Mouse (Mus musculus) kidney, adult 18-20 months (tissue): ENCODE measurements at regions not wholly inside any gene's neighbourhood (a gene's known extent, or its start where the extent isn't known, plus 50 kb on each side); places are given as distances from the start of the nearest gene placed in this dataset.
"Not testable (repeated sequence)": the region's sequence is repeated elsewhere in the genome, so short reads cannot be mapped to it uniquely, and the experiment has no call there.

ENCODE experiments used
- DNase-seq: peaks from one replicate; pipeline ENCODE4 v3.0.0; 2021

DNA sequence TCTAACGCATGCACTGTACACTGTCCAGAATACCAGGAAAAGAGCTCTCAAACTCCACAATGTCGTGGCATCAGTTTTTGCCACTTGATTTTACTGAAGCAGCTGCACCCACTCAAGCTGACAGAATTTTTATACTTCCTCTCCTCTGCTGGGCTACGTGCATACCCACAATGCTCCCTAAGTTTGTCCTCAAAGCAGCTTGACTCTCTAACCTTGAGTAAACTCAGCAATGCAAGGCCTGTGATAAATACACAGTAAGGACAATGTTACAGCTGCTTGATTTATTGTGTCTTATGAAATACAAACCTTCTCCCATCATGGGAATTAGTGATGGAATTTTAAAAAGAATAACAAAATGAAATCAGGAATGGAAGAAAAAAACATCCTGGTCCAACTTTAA lies 129.7 kb downstream of the Trmt11 start:
- no peak for DNase-seq

- no peak for DNase-seq
Observed at GRCm38 (mm10) chr10:30450616-30451015, 149.9 kb downstream of the Trmt11 start.

DNA sequence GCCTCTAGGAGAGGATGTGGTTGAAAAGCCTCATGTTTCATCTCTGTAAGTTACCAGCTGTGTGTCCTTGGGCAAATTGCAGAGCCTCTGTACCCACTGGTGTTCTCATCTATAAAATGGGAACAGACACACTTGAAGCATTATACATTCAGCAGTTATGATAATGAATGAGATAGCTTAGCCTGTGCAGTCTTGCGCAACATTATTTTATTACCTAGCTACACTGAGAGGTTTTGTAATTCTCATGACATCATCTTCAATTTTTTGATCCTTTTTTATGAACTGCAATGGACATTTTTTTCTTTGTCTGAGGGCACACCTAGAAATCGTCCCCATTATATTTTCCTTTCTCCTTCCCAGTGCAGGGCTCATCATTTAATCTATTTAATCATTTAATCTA lies 153.5 kb downstream of the Trmt11 start:
- DNase-seq = no peak

DNA sequence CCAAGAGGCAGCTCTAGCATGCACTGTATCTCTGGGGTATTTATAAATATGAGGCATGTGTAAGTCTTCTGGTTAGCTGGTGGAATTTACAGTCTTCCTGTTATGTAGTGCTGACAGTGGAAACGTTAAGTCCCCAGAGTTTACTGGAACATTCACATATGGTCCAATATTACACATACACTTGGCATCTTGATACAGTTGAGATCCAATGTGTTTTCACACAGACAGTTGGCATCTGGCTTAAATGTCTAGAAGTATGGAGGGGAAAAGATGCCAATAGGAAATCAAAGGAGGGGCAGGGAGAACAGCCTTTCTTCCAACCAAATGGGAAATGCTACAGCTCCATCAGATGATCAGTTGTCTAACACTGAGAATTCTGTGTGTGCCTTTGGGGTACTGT lies 154.0 kb downstream of the Trmt11 start:
- DNase-seq = no peak

GRCm38 (mm10) chr10:30439802-30440201 lies 160.7 kb downstream of the Trmt11 start:
- DNase-seq = no peak

- no peak for DNase-seq
Observed at GRCm38 (mm10) chr10:30426420-30426923, 174.1 kb downstream of the Trmt11 start.

- DNase-seq = no peak
Observed at GRCm38 (mm10) chr10:30419391-30420043, 181.0 kb downstream of the Trmt11 start.

GRCm38 (mm10) chr10:30416314-30416713 lies 184.2 kb downstream of the Trmt11 start:
- no peak for DNase-seq

GRCm38 (mm10) chr10:30411736-30412135 lies 188.8 kb downstream of the Trmt11 start:
- peak; percentile 5 for DNase-seq

DNA sequence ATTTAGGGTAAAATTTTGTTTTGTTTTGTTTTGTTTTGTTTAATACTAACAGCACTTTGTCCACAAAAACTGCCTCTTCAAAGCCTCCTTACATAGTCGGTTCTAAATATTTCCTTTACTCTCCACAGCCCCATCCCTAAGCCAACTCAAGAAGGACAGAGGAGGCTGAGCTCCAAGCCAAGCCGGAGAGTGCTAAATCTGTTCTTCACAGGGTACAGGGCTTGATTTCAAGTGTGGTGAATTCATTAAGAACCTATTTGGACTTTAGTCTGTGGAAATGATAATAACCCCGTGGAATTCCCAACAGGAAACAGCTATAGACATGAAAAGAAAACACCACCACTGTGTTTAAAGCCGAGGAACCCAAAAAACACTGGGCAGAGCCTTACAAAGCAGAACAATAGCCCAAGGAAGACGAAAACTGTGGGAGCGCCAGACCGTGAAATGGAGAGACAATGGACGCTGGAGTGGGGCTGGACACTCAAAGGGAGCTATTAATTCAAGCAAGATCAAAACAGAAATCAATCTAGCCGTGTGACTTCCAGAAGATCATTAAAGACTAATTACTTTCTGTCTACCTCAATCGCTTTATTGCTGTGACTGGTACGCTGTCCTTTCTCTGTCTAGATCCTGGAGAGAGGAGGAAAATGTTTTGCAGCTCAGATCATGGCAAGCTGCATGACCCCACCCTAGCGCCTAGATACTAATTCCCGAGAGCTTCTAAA lies 194.7 kb downstream of the Trmt11 start:
- no peak for DNase-seq

- DNase-seq = no peak
Observed at GRCm38 (mm10) chr10:30370542-30370941, 170.2 kb upstream of the Cenpw start.

GRCm38 (mm10) chr10:30360811-30361210 lies 160.5 kb upstream of the Cenpw start:
- DNase-seq = not testable (repeated sequence)

- DNase-seq = no peak
Observed at GRCm38 (mm10) chr10:30359051-30359450, 158.7 kb upstream of the Cenpw start.

GRCm38 (mm10) chr10:30342965-30343478 lies 142.7 kb upstream of the Cenpw start:
- no peak for DNase-seq

DNA sequence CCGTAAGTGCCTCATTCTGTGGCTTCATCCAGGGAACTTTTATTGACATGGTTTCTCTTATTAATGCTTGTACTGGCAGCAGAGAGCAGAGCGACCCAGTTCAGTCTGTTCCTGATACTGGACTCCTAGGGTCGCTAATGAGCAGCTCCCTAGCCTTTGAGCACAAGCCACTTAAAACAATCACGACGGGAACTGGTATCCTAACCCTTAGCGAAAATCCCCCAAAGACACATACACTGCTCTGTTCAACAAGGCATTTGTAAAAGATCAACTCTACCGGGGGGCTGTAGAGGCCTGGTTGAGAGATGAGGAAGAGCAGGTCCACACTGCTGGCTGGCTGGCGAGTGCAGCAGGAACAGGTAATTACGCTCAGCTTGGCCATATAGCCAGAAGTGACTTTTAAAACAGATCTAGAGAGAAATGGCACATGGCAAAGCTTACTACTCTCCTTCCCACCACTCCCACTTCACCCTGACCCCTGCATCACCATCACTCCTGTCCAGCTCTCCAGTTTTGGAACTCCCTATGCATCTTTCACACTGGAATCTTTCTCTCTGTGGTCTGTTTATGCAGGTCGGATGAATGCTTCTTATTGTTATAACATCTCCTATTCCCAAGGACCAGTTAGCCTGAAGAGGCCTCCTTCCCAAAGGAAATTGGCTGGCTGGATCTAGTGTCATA lies 128.1 kb upstream of the Cenpw start:
- DNase-seq = no peak

DNA sequence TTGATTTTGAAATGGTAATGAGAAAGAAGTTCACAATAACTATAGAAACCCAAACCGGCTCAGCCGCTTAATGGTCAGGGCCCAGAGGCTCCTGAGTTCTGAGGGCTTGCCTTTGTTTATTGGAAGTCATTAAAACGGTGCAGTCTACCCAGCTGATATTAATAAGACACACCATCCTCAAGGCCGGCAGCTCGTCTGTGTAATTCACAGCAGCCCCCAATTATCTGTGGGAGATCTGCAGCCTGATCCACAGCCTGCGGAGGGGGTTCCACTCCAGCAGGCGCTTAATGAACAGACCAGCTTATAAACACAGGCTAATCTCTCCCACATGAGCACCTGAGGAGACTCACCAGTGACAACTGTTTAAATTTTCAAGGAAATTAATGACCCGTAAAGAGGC lies 127.5 kb upstream of the Cenpw start:
- DNase-seq = no peak

- no peak for DNase-seq
Observed at GRCm38 (mm10) chr10:30326861-30327260, 126.5 kb upstream of the Cenpw start.

DNA sequence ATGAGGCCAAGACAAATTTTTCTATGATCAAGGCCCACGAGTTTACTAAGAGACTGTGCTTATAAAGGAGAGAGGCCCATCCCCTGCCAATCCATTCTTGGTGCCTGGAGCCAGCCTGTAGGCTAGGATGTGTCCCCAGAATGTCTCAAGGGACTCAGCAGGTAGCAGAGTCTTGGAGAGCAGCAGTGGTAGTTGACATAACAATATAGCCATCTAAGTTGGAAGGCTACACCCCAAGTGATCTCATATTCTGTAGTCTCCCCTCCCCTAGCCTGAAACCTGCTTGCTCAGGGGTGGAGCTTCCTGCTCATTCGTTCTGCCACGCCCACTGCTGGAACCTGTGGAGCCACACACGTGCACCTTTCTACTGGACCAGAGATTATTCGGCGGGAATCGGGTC lies 95.5 kb upstream of the Cenpw start:
- not testable (repeated sequence) for DNase-seq

- DNase-seq = no peak
Observed at GRCm38 (mm10) chr10:30281666-30282065, 81.3 kb upstream of the Cenpw start.

- peak; percentile 2 for DNase-seq
Observed at GRCm38 (mm10) chr10:30280451-30280850, 80.1 kb upstream of the Cenpw start.

DNA sequence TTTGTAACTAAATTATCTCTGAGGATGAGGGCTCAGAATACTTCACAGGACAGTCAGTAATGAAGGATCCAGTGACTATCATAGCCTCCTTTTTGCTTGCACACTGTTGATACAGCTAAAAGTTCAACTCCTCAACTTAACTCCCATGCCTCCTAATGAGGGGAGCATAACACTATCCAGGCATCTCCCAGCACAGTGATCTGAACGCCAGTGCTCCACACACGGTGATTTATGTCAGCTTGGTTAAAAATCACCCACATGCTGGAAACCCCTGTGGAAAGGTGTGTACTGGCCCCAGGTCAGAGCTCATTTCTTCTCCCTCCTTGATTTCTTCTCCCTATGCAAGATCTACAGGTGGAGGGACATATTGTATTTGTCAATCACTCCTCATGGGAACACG lies 79.6 kb upstream of the Cenpw start:
- no peak for DNase-seq

DNA sequence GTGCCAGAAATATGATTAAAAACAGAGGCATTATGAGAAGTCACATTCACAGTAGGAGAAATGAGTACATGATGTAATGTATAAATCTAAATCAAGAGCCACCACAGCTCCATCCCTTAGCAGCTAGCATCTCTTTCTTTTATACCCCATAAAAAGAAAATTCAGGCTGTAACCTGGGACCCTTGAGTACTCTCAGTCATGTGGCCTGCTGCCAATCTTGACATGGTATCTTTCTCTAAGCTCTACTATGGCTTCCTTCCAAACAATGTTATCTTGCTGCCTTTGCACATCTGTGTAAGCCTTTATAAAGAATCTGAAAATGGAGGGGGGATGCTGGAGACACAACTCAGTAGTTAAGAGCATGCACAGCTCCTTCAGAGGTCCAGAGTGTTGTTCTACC lies 78.6 kb upstream of the Cenpw start:
- no peak for DNase-seq

GRCm38 (mm10) chr10:30265129-30265528 lies 64.8 kb upstream of the Cenpw start:
- DNase-seq = no peak

- DNase-seq = no peak
Observed at GRCm38 (mm10) chr10:30259716-30260115, 59.4 kb upstream of the Cenpw start.
